Mouse (Mus musculus): ENCODE measurements around the gene Prkar2a. TPM values are rescaled to one million over a fixed set of nuclear protein-coding genes. Genes with fewer than 3 reads are reported as not detected.

Gene Prkar2a
- polyA plus RNA-seq (2012; rRNA removed; ENCODE audit: low replicate concordance): 31.0 and 32.2 TPM in 2 replicates

GRCm38 (mm10) chr9:108689106-108689505, at the start of gene Prkar2a:
TSS of gene Prkar2a (plus strand) at chr9:108689314.

DNA sequence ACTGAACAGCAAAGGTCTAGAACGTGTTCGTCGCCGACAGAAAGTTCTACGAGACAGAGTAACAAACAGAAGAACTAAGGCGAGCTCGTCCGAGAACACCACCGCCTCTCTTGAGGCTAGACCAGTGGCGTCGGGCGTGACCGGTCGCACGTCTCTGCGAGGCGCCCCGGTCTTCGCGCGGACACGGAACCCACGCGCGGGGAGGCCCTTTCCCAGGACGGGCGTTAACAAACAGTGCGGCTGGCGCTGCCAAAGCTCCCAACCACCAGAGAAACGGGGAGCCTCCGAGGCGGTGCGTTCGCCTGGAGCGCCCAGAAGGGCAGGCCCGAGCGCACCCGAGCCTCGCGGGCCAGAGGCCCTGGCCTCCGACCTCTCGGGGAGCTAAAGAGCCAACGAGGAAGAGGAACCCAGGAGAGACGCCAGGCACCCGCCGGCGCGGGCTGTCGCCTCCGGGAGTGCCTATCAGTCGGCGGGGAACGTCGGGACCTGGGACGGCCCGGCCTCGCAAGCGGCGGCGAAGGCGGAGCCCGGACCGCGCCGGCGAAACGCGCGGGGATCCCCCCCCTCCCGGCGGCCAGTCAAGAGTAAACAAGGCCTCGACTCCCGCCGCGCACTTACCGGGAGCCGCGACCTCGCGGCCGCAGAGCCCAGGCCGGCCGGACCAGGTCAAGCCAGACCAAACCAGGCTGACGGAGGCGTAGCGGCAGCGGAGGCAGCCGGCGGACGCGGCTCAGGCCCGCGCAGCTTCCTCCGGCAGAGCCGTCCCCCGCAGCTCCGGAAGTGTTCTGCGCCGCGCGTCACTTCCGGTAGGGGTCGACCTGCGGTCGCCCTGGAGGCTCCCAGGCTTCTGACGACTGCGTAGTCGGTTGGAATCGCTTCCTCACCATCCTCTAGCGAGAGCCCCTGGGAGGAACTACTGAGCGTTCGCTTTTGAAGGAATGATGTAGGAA, 40.2 kb upstream of the Prkar2a start, which contains the start of gene Arih2:
Arih2 (minus strand) TSS at position 776 of the 950 bp plus-strand sequence.

DNA sequence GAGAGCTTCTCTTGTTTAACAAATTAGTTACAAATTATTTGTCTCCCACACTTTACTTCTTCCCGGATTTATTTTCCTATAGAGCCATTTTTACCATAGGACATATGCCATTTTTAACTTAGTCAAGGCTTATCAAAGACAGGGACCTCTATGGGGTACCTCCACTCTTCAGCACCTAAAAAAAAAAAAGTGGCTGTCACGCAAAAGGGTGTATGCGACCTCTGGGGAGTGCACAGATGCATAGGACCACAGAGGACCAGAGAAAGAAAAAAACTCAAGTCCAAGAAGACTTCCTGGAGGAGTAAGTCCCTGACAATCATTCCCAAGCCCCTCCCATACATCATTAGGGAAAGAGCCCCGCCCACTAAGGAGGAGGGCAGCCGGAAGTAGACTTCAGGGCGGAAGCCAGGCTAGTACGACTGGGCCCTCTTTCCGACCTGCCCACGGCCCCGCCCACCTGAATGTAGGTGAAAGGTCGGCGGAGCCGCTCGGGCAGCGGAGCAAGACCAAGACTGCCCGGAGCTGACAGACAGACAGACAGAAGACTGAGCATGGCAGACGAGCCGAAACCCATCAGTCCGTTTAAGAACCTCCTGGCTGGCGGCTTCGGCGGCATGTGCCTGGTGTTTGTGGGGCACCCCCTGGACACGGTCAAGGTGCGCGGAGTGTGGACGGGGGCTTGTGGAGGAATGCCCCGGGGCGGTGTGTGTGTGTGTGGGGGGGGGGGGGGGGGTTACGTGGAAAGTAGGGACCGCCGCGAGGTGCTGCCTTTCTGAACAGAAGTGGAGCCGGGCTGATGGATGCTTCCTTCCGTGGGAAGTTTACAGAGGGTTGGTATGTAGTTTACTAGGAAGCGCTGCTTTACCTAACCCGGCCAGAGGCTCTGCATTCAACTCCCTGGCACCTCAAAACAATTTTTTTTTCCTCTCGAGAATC, 27.2 kb upstream of the Prkar2a start, which contains the start of gene Slc25a20:
Slc25a20 (plus strand) TSS at position 412 of the 936 bp plus-strand sequence.

DNA sequence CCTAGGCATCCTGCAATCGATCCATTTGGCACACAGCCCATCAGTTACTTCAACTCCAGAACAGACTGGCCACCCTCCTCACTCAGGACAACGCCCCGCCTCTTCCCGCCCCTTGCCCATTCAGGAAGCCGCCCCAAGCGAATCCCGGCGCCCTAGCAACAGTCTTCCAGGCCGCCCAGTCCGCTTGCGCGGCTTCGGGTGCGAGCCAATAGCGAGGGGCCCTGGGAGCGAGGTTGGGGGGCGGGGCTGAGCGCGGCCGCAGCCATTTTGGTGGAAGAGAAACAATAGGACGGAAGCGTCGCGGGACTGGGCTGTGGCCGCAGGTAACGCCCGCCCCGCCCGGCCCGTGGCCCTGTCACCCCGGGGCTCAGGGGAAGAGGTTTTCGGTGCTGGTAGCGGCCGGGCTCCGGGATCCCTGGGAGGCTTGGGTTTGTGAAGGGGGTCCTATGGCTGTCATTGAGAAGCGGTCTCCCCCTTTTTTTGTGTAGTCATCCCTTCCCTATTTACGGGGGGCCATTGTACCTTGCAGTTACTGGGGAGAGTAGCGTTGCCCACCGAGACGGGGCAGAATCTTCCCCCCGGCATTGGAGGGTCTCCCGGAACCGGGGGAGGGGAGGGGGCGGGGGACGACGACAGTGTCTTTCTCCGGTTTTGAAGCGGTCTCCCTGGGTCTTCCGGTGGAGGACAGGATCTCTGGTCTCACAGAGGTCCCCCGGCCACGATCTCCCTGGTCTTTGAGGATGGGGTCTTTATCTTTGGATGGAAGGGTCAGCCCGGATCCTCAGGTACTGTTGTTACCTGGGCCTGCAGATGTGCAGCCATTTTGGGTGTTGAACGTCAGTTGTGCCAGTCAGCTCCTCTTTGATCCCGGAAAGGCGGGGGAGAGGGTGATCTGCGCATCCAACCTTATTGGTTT, 94.7 kb downstream of the Prkar2a start, which contains the start of gene Ip6k2:
Ip6k2 (plus strand) TSS at position 249 of the 916 bp plus-strand sequence.

Other genes starting within 250 kb of the Prkar2a start
- gene Ccdc71, start 228.8 kb upstream of the Prkar2a start, polyA plus RNA-seq (2012; rRNA removed; ENCODE audit: low replicate concordance): 14.7 and 15.3 TPM in 2 replicates
- gene Klhdc8b, start 227.7 kb upstream of the Prkar2a start, polyA plus RNA-seq (2012; rRNA removed; ENCODE audit: low replicate concordance): 27.3 and 33.7 TPM in 2 replicates
- gene Lamb2, start 209.6 kb upstream of the Prkar2a start, polyA plus RNA-seq (2012; rRNA removed; ENCODE audit: low replicate concordance): 20.7 and 25.6 TPM in 2 replicates
- 66.7 and 68.1 TPM in 2 replicates for gene Usp19, start 198.7 kb upstream of the Prkar2a start, polyA plus RNA-seq (2012; rRNA removed; ENCODE audit: low replicate concordance)
- gene Qars, start 181.6 kb upstream of the Prkar2a start, polyA plus RNA-seq (2012; rRNA removed; ENCODE audit: low replicate concordance): 145 and 187 TPM in 2 replicates
- gene Qrich1, start 172.5 kb upstream of the Prkar2a start, polyA plus RNA-seq (2012; rRNA removed; ENCODE audit: low replicate concordance): 45.4 and 58.5 TPM in 2 replicates
- 47.8 and 97.0 TPM in 2 replicates for gene Impdh2, start 129.0 kb upstream of the Prkar2a start, polyA plus RNA-seq (2012; rRNA removed; ENCODE audit: low replicate concordance)
- gene Ndufaf3, start 121.9 kb upstream of the Prkar2a start, polyA plus RNA-seq (2012; rRNA removed; ENCODE audit: low replicate concordance): 40.9 and 44.6 TPM in 2 replicates
- gene Dalrd3, start 119.4 kb upstream of the Prkar2a start, polyA plus RNA-seq (2012; rRNA removed; ENCODE audit: low replicate concordance): 135 and 158 TPM in 2 replicates
- 11.3 and 13.7 TPM in 2 replicates for gene Wdr6, start 110.6 kb upstream of the Prkar2a start, polyA plus RNA-seq (2012; rRNA removed; ENCODE audit: low replicate concordance)
- 2.8 and 5.9 TPM in 2 replicates for gene P4htm, start 91.6 kb upstream of the Prkar2a start, polyA plus RNA-seq (2012; rRNA removed; ENCODE audit: low replicate concordance)
- gene Arih2, start 39.9 kb upstream of the Prkar2a start, polyA plus RNA-seq (2012; rRNA removed; ENCODE audit: low replicate concordance): 15.4 and 19.7 TPM in 2 replicates
- gene Slc25a20, start 27.2 kb upstream of the Prkar2a start, polyA plus RNA-seq (2012; rRNA removed; ENCODE audit: low replicate concordance): 31.1 and 35.7 TPM in 2 replicates
- 59.7 and 73.1 TPM in 2 replicates for gene Ip6k2, start 94.5 kb downstream of the Prkar2a start, polyA plus RNA-seq (2012; rRNA removed; ENCODE audit: low replicate concordance)
- 13.1 and 18.2 TPM in 2 replicates for gene Nckipsd, start 119.1 kb downstream of the Prkar2a start, polyA plus RNA-seq (2012; rRNA removed; ENCODE audit: low replicate concordance)
- gene Celsr3, start 137.0 kb downstream of the Prkar2a start, polyA plus RNA-seq (2012; rRNA removed; ENCODE audit: low replicate concordance): 0.44 and 0.84 TPM in 2 replicates
- 1,179 and 1,461 TPM in 2 replicates for gene Slc26a6, start 164.0 kb downstream of the Prkar2a start, polyA plus RNA-seq (2012; rRNA removed; ENCODE audit: low replicate concordance)
- gene Tmem89, start 225.3 kb downstream of the Prkar2a start, polyA plus RNA-seq (2012; rRNA removed; ENCODE audit: low replicate concordance): 27.6 and 44.1 TPM in 2 replicates
- 1,151 and 1,437 TPM in 2 replicates for gene Uqcrc1, start 247.3 kb downstream of the Prkar2a start, polyA plus RNA-seq (2012; rRNA removed; ENCODE audit: low replicate concordance)

Data from duodenum, adult 2 months (tissue).